Mouse (Mus musculus) hindbrain, embryonic 11.5 days (tissue): Measurements from ENCODE around the gene Kctd17. TPM values are rescaled to one million over a fixed set of nuclear protein-coding genes. Genes with fewer than 3 reads are reported as not detected.

ENCODE experiments used
- ATAC-seq: fragments of 200-750 bp; cut with Nextera tagmentation; 2 replicates; pipeline ENCODE4 v1.8.0; 2017; ENCODE audit warnings: mild to moderate bottlenecking, moderate TSS enrichment, moderate library complexity; ENCODE audit not compliant: low FRiP score
- DNase-seq: peaks from one replicate; pipeline ENCODE4 v3.0.0-alpha.2; 2015; ENCODE audit warnings: low spot score
- H3K27ac ChIP-seq: fragments of 300-500 bp; sonication (generic); 2 replicates; pipeline ENCODE4 v1.5.1; 2014; ENCODE audit warnings: mild to moderate bottlenecking, low read depth, low read length
- H3K27me3 ChIP-seq: fragments of 300-500 bp; sonication (generic); 2 replicates; pipeline ENCODE4 v1.6.1; 2014; ENCODE audit warnings: mild to moderate bottlenecking, low read length, moderate library complexity, mixed read lengths; ENCODE audit not compliant: control insufficient read depth, insufficient read depth
- H3K36me3 ChIP-seq: fragments of 300-500 bp; sonication (generic); 2 replicates; pipeline ENCODE4 v1.6.1; 2014; ENCODE audit warnings: mild to moderate bottlenecking, low read length, moderate library complexity, mixed read lengths; ENCODE audit not compliant: control insufficient read depth, insufficient read depth
- H3K4me1 ChIP-seq: fragments of 300-500 bp; sonication (generic); replicated peaks from 2 replicates; pipeline ENCODE4 v1.6.1; 2014; ENCODE audit warnings: low read length, mixed read lengths; ENCODE audit not compliant: control insufficient read depth, insufficient read depth
- H3K4me2 ChIP-seq: fragments of 300-500 bp; sonication (generic); replicated peaks from 2 replicates; pipeline ENCODE4 v1.6.1; 2014; ENCODE audit warnings: mild to moderate bottlenecking, low read depth, low read length
- H3K4me3 ChIP-seq: fragments of 300-500 bp; sonication (generic); 2 replicates; pipeline ENCODE4 v1.5.1; 2014; ENCODE audit warnings: low read depth, low read length
- H3K9ac ChIP-seq: fragments of 300-500 bp; sonication (generic); 2 replicates; pipeline ENCODE4 v1.6.1; 2014; ENCODE audit warnings: low read depth, low read length
- H3K9me3 ChIP-seq: fragments of 300-500 bp; sonication (generic); 2 replicates; pipeline ENCODE4 v1.6.1; 2016; ENCODE audit warnings: low read length; ENCODE audit not compliant: control insufficient read depth
- WGBS: fragments of 180-500 bp; shearing (Covaris S2); extraction: QIAGEN DNeasy Blood & Tissue Kit; methylation state at CpG from one replicate; pipeline ENCODE4 v1.1.7; 2014; 5-methylcytosine and 5-hydroxymethylcytosine counted together
- polyA plus RNA-seq: library from polyadenylated mRNA; unstranded; fragments of >200 nt; fragmentation: Nextera tagmentation; extraction: Ambion mirVana; gene quantifications from 2 replicates; pipeline ENCODE4 v1.2.1, GENCODE M21; 2014

Gene Kctd17
- polyA plus RNA-seq, 1 experiment from 2014 or later: 65.8 TPM

DNA sequence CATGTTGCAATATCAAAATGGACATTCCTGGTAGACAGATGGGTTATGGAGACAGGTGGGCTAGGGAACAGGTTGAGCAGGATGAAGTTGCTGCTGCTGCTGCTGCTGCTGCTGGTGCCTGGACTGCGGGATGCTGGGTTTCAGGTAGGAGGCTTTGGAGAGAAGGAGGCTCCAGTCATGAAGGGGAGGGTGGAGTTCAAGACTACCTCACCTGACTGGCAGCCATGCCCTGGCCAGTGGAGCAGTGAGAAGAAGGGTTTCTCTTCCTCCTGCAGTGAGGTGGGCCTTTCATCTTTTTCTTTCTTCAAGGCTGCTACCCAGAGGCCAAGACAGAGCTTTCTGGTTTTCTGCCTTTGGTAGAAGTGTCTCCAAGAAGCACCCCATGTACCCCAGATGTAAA lies 48.5 kb downstream of the Kctd17 start:
- Histone ChIP-seq H3K27me3 (no peaks in the 10 kb centered on the region), H3K4me1 (no peaks in the 10 kb centered on the region), H3K4me2 (no peak overlapping the region), H3K9ac (no peak overlapping the region), H3K9me3 (no peaks in the 10 kb centered on the region), H3K4me3 (no peak overlapping the region), H3K36me3 (no peaks in the 10 kb centered on the region), H3K27ac (no peak overlapping the region)
- ATAC-seq (no peak), DNase-seq (no peak)
- 91% methylated on average over 1 of the region's 1 CpGs for WGBS

GRCm38 (mm10) chr15:78478073-78478472 lies 49.7 kb downstream of the Kctd17 start:
- H3K9ac ChIP-seq: no peak overlapping the region
- ATAC-seq (no peak), DNase-seq (no peak)
- H3K4me3 ChIP-seq: no peak overlapping the region
- no peaks in the 10 kb centered on the region for H3K4me1 ChIP-seq
- H3K36me3 ChIP-seq: no peaks in the 10 kb centered on the region
- WGBS: 94% methylated on average over 4 of the region's 4 CpGs
- no peak overlapping the region for H3K4me2 ChIP-seq
- no peak overlapping the region for H3K27ac ChIP-seq
- no peaks in the 10 kb centered on the region for H3K9me3 ChIP-seq
- no peaks in the 10 kb centered on the region for H3K27me3 ChIP-seq

- no peak for DNase-seq
- H3K27me3 ChIP-seq: no peaks in the 10 kb centered on the region
- H3K4me2 ChIP-seq: no peak overlapping the region
- WGBS: 85% methylated on average over 5 of the region's 5 CpGs
- no peaks in the 10 kb centered on the region for H3K9me3 ChIP-seq
- no peak overlapping the region for H3K9ac ChIP-seq
- H3K4me3 ChIP-seq: no peak overlapping the region
- no peak for ATAC-seq
- no peaks in the 10 kb centered on the region for H3K36me3 ChIP-seq
- no peaks in the 10 kb centered on the region for H3K4me1 ChIP-seq
- no peak overlapping the region for H3K27ac ChIP-seq
These were observed 51.1 kb downstream of the Kctd17 start for GRCm38 (mm10) chr15:78479470-78479869.

- 77% methylated on average over 7 of the region's 7 CpGs for WGBS
- no peaks in the 10 kb centered on the region for H3K27me3 ChIP-seq
- H3K4me2 ChIP-seq: no peak overlapping the region
- H3K4me3 ChIP-seq: no peak overlapping the region
- ATAC-seq (no peak), DNase-seq (no peak)
- no peaks in the 10 kb centered on the region for H3K4me1 ChIP-seq
- H3K27ac ChIP-seq: no peak overlapping the region
- no peaks in the 10 kb centered on the region for H3K36me3 ChIP-seq
- H3K9me3 ChIP-seq: no peaks in the 10 kb centered on the region
- no peak overlapping the region for H3K9ac ChIP-seq
These were observed 51.7 kb downstream of the Kctd17 start for GRCm38 (mm10) chr15:78480111-78480510.

- Histone ChIP-seq H3K4me1 (no peaks in the 10 kb centered on the region), H3K36me3 (no peaks in the 10 kb centered on the region), H3K9me3 (no peaks in the 10 kb centered on the region), H3K27me3 (no peaks in the 10 kb centered on the region), H3K27ac (no peak overlapping the region), H3K4me2 (no peak overlapping the region), H3K4me3 (no peak overlapping the region), H3K9ac (no peak overlapping the region)
- no peak for DNase-seq
- no peak for ATAC-seq
- 70% methylated on average over 2 of the region's 2 CpGs for WGBS
These were observed 52.6 kb downstream of the Kctd17 start for GRCm38 (mm10) chr15:78480991-78481390.

DNA sequence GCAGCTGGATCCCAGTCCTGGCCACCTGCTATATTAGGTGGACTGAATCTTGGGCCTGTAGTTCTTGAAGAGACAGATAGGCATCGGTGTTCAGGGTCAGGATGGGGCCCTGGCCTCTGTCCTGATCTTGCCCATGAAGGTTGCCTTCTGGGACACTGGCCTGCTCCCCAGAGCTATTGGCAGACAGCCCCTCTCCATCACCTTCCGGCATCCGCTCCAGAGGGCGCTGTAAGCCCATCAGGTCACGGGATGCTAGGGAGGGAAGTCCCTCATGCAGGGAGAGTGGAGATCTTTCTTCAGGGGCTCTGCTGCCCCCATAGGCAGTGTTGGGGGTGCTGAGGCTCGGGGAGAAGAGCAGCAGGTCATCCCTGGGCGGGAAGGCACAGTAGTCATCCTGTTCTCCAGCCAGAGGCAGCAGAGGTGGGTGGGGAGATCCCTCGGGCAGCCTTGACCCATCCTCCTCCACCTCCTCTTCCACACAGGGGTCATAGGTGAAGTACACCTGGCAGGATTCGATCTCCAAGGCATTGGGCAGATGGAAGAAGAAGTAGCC lies 53.2 kb downstream of the Kctd17 start:
- no peak overlapping the region for H3K9ac ChIP-seq
- H3K27ac ChIP-seq: no peak overlapping the region
- no peaks in the 10 kb centered on the region for H3K27me3 ChIP-seq
- no peak for DNase-seq
- H3K9me3 ChIP-seq: no peaks in the 10 kb centered on the region
- no peaks in the 10 kb centered on the region for H3K4me1 ChIP-seq
- WGBS: 49% methylated on average over 9 of the region's 9 CpGs
- ATAC-seq: no peak
- no peak overlapping the region for H3K4me3 ChIP-seq
- no peaks in the 10 kb centered on the region for H3K36me3 ChIP-seq
- H3K4me2 ChIP-seq: no peak overlapping the region

DNA sequence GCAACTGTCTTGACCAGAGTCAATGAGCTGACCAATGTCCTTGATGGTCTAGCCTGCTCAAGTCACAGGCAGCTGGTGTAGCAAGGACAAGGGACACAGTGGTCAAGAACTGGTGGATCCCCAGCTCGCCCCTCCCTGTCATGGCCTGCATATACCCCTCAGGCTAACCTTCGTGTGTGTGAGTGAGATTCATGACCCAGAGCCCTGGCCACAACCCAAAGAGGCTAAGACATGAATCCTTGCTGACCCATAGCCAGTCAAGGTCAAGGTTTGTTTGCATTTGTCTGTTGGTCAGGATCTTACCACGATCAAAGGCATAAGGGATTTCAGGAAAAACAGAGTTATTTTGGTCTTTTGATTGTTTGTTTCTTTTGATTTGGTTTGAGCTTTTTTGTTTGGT lies 54.2 kb downstream of the Kctd17 start:
- Histone ChIP-seq H3K9me3 (no peaks in the 10 kb centered on the region), H3K36me3 (no peaks in the 10 kb centered on the region), H3K4me2 (no peak overlapping the region), H3K27me3 (no peaks in the 10 kb centered on the region), H3K27ac (no peak overlapping the region), H3K4me1 (no peaks in the 10 kb centered on the region), H3K9ac (no peak overlapping the region), H3K4me3 (no peak overlapping the region)
- ATAC-seq (no peak), DNase-seq (no peak)
- 70% methylated on average over 3 of the region's 3 CpGs for WGBS

DNA sequence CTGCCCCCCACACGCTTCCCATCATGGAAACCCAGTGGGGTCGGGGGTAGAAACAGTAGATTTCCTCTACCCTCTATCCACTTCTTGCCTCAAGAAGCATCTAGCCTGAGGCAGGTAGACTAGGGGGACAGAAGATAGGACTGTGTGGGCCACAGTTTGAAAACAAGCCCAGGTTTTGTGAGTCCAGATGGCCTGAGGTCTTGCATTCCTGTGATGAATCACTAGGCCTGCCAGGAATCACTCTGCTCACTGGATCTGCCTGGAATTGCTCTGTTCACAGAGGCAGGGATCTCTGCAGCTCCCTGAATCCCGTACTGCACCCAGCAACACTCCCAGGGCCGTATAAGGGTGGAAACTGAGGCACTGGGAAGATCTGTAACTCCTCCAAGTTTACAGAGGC lies 54.9 kb downstream of the Kctd17 start:
- no peak for ATAC-seq
- no peaks in the 10 kb centered on the region for H3K36me3 ChIP-seq

DNA sequence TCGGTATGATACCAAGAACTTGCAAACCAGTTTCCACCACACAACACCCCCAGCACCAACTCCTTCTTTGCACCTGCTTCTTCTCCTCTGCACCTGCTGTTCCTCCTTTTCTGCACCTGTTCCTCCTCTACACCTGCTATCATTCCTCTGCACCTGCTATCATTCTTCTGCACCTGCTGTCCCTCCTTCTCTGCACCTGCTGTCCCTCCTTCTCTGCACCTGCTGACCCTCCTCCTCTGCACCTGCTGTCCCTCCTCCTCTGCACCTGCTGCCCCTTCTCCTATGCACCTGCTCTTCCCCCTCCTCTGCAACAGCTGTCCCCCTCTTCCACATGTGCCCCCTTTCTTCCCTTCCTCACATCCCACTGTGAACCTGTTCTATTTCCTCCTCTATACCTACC lies 58.2 kb downstream of the Kctd17 start:
- ATAC-seq (no peak), DNase-seq (no peak)
- Histone ChIP-seq H3K36me3 (no peaks in the 10 kb centered on the region), H3K27me3 (no peaks in the 10 kb centered on the region), H3K4me3 (no peak overlapping the region), H3K9me3 (no peaks in the 10 kb centered on the region), H3K27ac (no peak overlapping the region), H3K4me2 (no peak overlapping the region), H3K4me1 (no peaks in the 10 kb centered on the region), H3K9ac (no peak overlapping the region)
- WGBS: 79% methylated on average over 1 of the region's 1 CpGs

More for the DNA sequence above, 54.9 kb downstream of the Kctd17 start:
- Histone ChIP-seq H3K4me1 (no peaks in the 10 kb centered on the region), H3K4me2 (no peak overlapping the region), H3K27me3 (no peaks in the 10 kb centered on the region), H3K9me3 (no peaks in the 10 kb centered on the region), H3K9ac (no peak overlapping the region), H3K27ac (no peak overlapping the region), H3K4me3 (no peak overlapping the region)
- DNase-seq: no peak
- WGBS: 79% methylated on average over 4 of the region's 4 CpGs
